Mouse (Mus musculus) bone marrow macrophage, adult 2 months (primary cell): ENCODE measurements around the gene S100a4.

Experiments
- CTCF ChIP-seq: IDR thresholded peaks from 2 replicates; pipeline ENCODE4 v1.5.1; 2012; ENCODE audit warnings: low read depth, mild to moderate bottlenecking, low read length, moderate library complexity
- POLR2A ChIP-seq: IDR thresholded peaks from 2 replicates; pipeline ENCODE4 v1.6.1; 2012; ENCODE audit warnings: mild to moderate bottlenecking, low read depth, low read length, borderline replicate concordance

- TF ChIP-seq CTCF (no peak), POLR2A (no peak)
Measured at GRCm38 (mm10) chr3:90597736-90598135, 5.8 kb upstream of the S100a4 start.
